Mouse (Mus musculus) kidney, adult 2 months (tissue): ENCODE measurements around the gene Dnajb4. TPM values are rescaled to one million over a fixed set of nuclear protein-coding genes. Genes with fewer than 3 reads are reported as not detected.

Experiments
- DNase-seq: peaks from one replicate; pipeline ENCODE4 v3.0.0; 2021
- H3K27ac ChIP-seq: fragments of 200-500 bp; 2 replicates; pipeline ENCODE4 v1.5.1; 2012; ENCODE audit warnings: low read depth, low read length, control low read depth, inconsistent platforms; ENCODE audit not compliant: insufficient read depth
- H3K27me3 ChIP-seq: fragments of 200-500 bp; replicated peaks from 2 replicates; pipeline ENCODE4 v1.6.1; 2012; ENCODE audit warnings: mild to moderate bottlenecking, moderate library complexity, low read length, inconsistent platforms; ENCODE audit not compliant: control insufficient read depth, insufficient read depth
- H3K36me3 ChIP-seq: fragments of 200-500 bp; 2 replicates; pipeline ENCODE4 v1.6.1; 2012; ENCODE audit warnings: mild to moderate bottlenecking, moderate library complexity, low read length, inconsistent platforms; ENCODE audit not compliant: control insufficient read depth, insufficient read depth
- H3K4me1 ChIP-seq: fragments of 200-500 bp; 2 replicates; pipeline ENCODE4 v1.6.1; 2011; ENCODE audit warnings: low read length; ENCODE audit not compliant: control insufficient read depth, insufficient read depth
- H3K4me3 ChIP-seq: fragments of 200-500 bp; 2 replicates; pipeline ENCODE4 v1.5.1; 2011; ENCODE audit warnings: mild to moderate bottlenecking, low read depth, low read length, control low read depth; ENCODE audit not compliant: insufficient read depth
- CTCF ChIP-seq: fragments of 200-500 bp; conservative IDR thresholded peaks from 2 replicates; pipeline ENCODE4 v1.5.1; 2011; ENCODE audit warnings: low read depth, mild to moderate bottlenecking, control low read depth, low read length, moderate library complexity, mixed read lengths; ENCODE audit not compliant: insufficient read depth, insufficient read length
- POLR2A ChIP-seq: fragments of 200-500 bp; IDR thresholded peaks from one replicate; pipeline ENCODE4 v1.6.1; 2011; ENCODE audit warnings: low read depth, low read length, control low read depth
- WGBS: fragments of 180-500 bp; shearing (Covaris S2); methylation state at CpG from one replicate; pipeline ENCODE4 v1.1.7; 2018; 5-methylcytosine and 5-hydroxymethylcytosine counted together
- polyA plus RNA-seq: library from polyadenylated mRNA; depleted of rRNA; stranded (reverse); fragments of >200 nt; gene quantifications from 2 replicates; pipeline ENCODE4 v1.2.3, GENCODE M21; 2012

The Dnajb4 gene
- polyA plus RNA-seq, 1 experiment: 9.8 TPM

DNA sequence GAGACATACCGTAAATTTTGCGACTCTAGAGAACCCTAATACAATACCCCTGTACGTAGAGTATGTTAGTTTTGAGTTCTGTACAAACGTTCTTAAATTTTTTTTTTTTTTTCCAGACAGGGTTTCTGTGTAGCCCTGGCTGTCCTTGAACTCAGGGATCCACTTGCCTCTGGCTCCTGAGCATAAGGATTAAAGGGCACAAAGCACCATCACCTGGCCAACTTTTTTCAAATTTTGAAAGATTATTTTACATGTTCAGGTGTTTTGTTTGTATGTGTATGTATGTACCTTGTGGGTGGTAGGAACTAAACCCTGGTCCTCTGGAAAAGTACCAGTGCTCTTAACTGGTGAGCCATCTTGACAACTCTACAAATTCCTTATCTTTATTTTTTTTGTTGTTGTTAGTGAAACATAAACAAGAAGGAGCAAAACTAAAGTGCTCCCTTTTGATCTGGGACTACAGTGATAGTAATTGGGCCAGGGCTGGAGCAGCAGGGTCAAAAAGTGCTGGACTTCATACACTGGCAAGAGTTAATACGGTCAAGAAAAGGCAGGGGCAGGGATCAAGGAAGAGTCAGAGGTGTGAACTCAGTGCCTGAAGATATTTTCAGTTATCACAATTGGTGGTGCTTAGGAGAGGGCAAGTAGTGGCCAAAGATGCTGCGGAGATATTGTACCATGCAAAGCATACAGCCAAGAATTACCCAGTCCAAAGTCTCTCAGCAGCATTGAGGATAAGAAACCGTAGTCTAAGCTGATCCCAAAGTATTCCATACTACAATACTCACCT, 1.8 kb downstream of the Dnajb4 start:
- no peaks in the 10 kb centered on the region for H3K27me3 ChIP-seq
- H3K36me3 ChIP-seq: no peaks in the 10 kb centered on the region
- no peak overlapping the region for H3K4me3 ChIP-seq
- peak; percentile 22 for DNase-seq
- no peak overlapping the region for H3K27ac ChIP-seq
- H3K4me1 ChIP-seq: peaks cover 18% of the 10 kb centered on the region
- no peak for TF ChIP-seq CTCF
- TF ChIP-seq POLR2A: no peak
- 81% methylated on average over 7 of the region's 7 CpGs for WGBS

DNA sequence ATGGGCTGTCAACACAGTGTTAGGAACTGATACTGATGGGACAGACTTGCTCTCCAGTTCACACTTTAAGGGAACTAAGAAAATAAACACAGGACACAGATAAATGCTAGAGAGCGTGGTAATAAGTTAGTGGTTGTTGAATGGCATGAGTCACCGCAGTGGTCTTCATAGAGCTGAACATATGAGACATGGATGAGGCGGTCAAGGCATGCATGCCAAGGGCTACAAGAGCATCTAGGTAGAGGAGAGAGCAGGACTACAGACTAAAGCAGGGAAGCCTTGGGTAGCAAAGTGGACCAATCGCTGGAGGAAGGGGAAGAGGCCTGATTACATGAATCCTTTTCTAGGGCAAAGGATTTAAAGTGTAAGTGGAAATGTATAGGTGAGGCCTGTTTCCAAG, 2.9 kb downstream of the Dnajb4 start:
- 97% methylated on average over 4 of the region's 4 CpGs for WGBS
- no peak for DNase-seq
- no peak for TF ChIP-seq POLR2A
- no peak for TF ChIP-seq CTCF
- Histone ChIP-seq H3K4me3 (no peak overlapping the region), H3K36me3 (no peaks in the 10 kb centered on the region), H3K27me3 (no peaks in the 10 kb centered on the region), H3K4me1 (peaks cover 12% of the 10 kb centered on the region), H3K27ac (no peak overlapping the region)

DNA sequence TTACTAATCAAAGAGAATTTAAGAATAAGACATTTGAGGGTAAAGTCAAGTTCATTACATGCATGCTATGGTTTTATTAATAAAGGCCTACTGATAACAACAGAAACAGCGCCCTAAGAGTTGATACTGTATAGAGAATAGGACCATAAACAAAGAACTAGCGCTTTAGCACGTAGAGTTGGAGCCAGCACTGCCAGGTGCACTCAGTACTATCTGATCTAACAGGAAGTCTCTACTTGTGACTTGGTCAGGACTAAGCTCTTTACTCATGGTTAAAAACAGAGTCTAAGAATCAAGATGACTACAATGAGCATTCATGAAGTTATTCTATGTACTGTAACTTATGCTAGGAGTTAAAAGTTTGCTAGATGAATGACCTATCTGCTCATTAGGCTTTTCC, 5.5 kb downstream of the Dnajb4 start:
- no peaks in the 10 kb centered on the region for H3K27me3 ChIP-seq
- peaks cover 9% of the 10 kb centered on the region; the same call in 1 of the 2 replicates for H3K4me1 ChIP-seq
- 90% methylated on average over 3 of the region's 3 CpGs for WGBS
- no peaks in the 10 kb centered on the region for H3K36me3 ChIP-seq
- H3K27ac ChIP-seq: no peak overlapping the region
- no peak for TF ChIP-seq CTCF
- TF ChIP-seq POLR2A: no peak
- no peak overlapping the region for H3K4me3 ChIP-seq
- no peak for DNase-seq

DNA sequence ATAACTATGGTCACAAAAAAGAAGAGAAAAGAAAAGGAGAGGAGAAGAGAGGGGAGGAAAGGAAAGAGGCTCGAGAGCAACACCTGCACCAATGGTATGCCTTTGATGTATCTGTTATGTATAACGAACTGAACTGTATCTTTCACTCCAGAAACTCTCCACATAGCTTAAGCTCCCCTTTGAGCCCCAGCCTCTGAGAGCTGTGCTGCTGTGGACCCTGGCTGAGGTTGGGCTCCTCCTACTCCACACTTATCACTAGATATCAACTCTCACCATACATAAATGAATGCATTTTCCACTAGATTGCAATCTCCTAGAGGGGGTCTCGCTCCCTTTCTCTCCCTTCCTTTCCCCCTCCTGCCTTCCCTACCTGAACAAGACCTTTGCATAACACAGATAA, 6.1 kb downstream of the Dnajb4 start:
- Histone ChIP-seq H3K4me3 (no peak overlapping the region), H3K36me3 (no peaks in the 10 kb centered on the region), H3K27me3 (no peaks in the 10 kb centered on the region), H3K4me1 (peaks cover 6% of the 10 kb centered on the region; the same call in 1 of the 2 replicates), H3K27ac (no peak overlapping the region)
- WGBS: 75% methylated on average over 3 of the region's 3 CpGs
- no peak for DNase-seq
- TF ChIP-seq POLR2A: no peak
- no peak for TF ChIP-seq CTCF

DNA sequence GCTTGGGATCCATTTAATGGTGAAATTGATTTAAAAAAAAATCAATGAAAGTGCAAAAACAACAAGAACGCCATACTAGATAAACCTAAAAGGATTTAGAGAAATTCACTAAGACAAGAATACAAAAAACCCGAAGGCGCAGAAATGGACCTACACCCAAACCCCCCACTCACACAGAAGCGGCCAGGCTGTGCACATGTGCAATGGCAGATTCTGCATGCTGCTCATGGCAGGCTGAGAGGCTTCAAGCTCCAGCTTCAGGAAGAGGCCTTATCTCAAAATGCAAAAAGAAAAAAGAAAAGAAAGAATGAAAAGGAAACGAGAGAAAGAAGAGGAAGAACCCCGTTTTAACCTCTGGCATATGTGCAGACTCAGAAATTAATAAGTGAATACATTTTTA, 6.7 kb downstream of the Dnajb4 start:
- Histone ChIP-seq H3K36me3 (no peaks in the 10 kb centered on the region), H3K4me1 (peaks cover 3% of the 10 kb centered on the region; the same call in 1 of the 2 replicates), H3K27me3 (no peaks in the 10 kb centered on the region), H3K27ac (no peak overlapping the region), H3K4me3 (no peak overlapping the region)
- TF ChIP-seq CTCF (no peak), POLR2A (no peak)
- DNase-seq: no peak
- 90% methylated on average over 6 of the region's 6 CpGs for WGBS

DNA sequence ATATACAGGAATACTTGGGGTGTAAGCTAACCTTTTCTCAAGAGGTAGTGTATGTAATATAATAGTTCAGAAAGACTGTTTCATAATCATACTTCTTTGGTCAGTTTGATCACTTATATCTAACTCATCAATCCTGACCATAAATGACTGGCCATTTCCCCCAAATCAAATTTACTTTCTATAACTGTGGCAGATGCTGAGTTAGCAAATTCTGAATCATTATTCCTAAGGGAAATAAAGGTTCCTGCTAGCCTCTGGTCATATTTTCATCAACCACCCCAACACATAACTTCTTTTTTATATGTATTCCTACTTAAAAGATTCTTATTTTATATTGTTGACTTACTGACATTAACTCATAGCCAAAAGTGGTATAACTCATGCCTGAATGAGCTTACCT, 7.2 kb downstream of the Dnajb4 start:
- TF ChIP-seq POLR2A: no peak
- no peak for TF ChIP-seq CTCF
- H3K4me3 ChIP-seq: no peak overlapping the region
- no peaks in the 10 kb centered on the region for H3K27me3 ChIP-seq
- H3K27ac ChIP-seq: no peak overlapping the region
- no peak for DNase-seq
- H3K4me1 ChIP-seq: 0 out of 2 replicates have a peak, but pooled peaks cover 2% of the 10 kb centered on the region
- H3K36me3 ChIP-seq: no peaks in the 10 kb centered on the region

DNA sequence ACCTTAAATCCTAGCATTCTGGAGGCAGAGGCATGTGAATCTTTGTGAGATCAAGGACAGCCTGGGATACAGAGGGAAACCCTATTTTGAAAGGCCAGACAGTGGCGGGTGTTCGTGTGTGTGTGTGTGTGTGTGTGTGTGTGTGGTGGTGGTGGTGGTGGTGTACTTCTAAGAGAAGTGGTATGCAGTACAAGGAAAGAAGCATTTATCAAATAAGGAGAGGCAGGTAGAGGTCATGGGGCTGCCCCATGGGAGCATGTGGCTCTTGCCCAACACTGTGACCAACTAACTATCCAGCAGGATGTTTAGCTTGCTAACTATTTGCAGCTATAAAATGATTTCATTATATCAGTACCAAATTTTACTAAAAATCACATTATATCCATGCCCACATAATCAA, 8.5 kb downstream of the Dnajb4 start:
- Histone ChIP-seq H3K27me3 (no peaks in the 10 kb centered on the region), H3K4me1 (0 out of 2 replicates have a peak, but pooled peaks cover 2% of the 10 kb centered on the region), H3K36me3 (no peaks in the 10 kb centered on the region), H3K4me3 (no peak overlapping the region), H3K27ac (no peak overlapping the region; the same call in 1 of the 2 replicates)
- DNase-seq: no peak
- 84% methylated on average over 2 of the region's 2 CpGs for WGBS
- TF ChIP-seq CTCF: no peak
- TF ChIP-seq POLR2A: no peak
